Mouse (Mus musculus) c-Kit-positive CD71-positive TER-119-positive erythroid progenitor cells, embryonic 14.5 days (primary cell): ENCODE results near the gene Ppp1r18.

ENCODE experiments used
- DNase-seq: peaks from one replicate; pipeline ENCODE4 v3.0.0-alpha.2; 2013; ENCODE audit warnings: low spot score

The Ppp1r18 gene

DNA sequence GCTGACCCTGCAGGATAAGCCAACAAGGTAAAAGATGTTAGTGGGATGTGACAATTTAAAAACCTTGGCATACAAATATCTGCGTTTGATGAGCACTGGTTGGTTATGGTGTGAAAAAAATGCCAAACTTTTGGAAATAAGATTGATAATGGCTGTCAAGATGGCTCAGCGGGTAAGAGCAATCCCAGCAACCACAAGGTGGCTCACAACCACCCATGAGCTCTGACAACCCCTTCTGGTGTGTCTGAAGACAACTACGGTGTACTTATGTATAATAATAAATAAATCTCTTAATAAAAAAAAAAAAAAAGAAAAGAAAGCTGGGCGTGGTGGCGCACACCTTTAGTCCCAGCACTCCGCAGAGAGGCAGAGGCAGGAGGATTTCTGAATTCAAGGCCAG is 49.6 kb downstream of the Ppp1r18 start:
- DNase-seq, result no peak

DNA sequence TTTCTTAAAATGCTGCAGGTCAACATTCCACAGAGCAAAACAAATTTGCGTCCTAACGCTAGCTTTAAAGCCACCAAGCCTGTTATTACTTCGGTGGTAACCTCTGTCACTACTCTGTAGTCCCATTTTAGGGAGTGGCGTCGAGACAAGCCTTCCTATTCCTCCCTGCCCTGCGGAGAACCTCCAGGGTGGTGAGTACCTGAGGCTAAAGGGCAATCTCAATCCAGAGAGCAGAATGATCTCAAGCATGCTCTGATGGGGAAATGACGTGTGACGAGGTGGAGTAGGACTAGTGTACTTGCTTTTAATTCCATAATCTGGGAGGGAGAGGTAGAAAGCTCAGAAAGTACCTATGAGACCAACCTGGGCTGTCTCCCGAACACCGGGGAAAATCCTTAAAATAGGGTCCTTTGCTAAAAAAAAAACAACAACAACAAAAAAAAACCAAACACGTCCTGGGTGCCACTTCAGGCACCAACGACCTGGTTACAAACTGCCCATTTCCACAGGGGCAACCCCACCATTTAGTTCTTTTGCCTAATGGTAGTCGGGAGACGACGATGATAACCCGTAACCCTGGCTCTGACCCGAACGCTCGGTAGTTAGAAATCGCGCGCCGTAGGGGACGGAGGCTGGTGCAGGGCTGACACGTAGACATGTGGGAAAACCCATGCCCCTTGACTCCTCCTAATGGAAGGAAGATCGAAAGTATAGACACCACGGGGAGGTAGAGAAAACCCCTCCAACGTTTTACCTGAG is 50.3 kb downstream of the Ppp1r18 start:
- peak; percentile 53 for DNase-seq

- peak; percentile 98 for DNase-seq
These were observed 51.1 kb downstream of the Ppp1r18 start, which contains the start of the genes Mrps18b and Ppp1r10 for GRCm38 (mm10) chr17:35916297-35917142. Gene Mrps18b, minus strand, starts transcription at chr17:35916389. Gene Ppp1r10, plus strand, starts transcription at chr17:35916434.

DNA sequence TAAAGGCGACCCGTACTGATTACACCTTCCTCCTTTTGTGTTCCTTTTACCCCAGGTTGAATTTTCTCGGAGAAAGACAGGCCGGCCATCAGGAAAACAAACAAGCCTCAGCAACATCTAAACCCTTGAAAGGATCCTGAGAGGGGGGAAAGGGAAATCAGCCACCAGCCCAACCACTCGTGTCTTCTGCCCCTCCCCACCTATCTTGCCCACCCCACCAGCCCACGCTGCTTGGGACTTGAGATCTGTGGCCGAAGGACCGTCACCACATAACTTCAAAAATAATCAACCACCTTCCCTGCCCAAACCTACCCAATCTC is 51.7 kb downstream of the Ppp1r18 start:
- no peak for DNase-seq

DNA sequence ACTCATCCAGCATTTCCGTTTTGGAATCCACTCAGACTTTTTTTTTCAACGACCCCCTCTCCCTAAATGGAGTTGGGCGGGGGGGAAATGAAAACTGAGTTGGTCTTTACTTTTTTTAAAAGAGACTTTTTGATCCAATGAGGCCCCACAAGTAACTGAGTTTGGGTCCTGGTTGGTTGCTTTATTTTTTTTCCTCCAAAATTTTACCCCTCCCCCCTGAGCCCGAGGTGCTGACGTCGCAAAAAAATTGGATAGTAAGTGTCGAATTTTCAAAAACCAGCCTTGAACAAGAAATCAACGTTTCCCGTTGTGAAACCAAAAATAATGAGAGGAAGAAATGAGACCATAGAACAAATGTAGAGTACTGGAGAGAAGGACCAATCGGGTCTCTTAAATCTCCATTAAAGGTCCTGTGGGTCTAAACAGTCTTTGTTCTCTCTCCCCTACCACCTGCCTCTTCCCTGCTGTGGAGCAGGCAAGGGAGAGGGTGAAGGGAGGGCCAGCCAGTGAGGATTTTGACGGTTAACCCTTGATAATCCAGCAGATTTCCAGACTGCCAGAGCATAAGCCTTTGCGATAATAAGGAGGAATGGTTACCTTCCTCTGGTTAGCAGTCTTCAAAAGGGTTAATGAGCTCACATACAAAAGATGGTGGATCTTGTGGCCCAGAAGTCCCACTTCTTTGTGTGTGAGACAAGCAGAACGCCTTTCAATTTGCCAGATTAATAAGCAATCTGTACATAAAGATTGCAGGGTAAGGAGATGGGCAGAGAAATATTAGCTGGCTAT is 52.3 kb downstream of the Ppp1r18 start:
- peak; percentile 68 for DNase-seq

DNA sequence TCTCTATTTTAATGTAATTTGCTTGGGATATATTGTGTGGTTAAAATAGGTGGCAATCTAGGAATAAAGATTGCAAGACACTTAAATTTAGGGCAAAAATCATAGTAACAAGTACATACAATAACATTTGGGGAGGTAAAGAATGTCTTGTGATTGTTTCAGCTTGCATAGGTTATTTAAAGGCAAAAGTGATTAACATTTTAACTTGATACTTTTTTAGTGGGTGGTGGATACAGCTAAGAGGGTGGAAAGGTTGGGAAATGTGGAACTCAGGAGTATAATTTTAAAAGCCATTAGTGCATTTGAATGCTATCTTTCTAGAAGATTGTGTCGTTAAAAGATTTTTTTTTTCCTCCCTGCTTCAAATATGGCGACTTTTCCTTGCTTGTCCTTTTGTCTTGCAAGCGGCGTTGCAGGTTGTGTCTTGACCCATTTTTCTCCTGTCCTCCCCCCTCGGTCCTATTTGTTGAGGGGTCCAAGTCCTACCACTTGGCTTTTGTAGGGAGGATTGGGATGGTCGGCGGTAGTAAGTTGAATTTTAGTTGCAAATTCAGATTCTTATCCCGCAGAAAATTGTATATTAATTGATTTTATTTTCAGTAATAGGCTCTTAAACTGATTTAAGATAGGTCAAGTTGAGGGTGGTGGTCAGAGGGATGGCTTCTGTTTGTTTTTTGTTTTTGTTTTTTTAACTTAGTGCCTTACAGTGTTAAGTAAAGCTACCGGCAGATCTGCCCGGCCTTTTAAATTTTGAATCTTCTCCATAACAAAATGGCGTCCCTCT is 53.1 kb downstream of the Ppp1r18 start:
- DNase-seq, result peak; percentile 57

- DNase-seq, result peak; percentile 98
These were observed 53.8 kb downstream of the Ppp1r18 start for GRCm38 (mm10) chr17:35919060-35919715.

- DNase-seq, result peak; percentile 76
These were observed 54.5 kb downstream of the Ppp1r18 start for GRCm38 (mm10) chr17:35919864-35920301.

- no peak for DNase-seq
These were observed 55.0 kb downstream of the Ppp1r18 start for GRCm38 (mm10) chr17:35920384-35920783.

- DNase-seq, result no peak
These were observed 55.6 kb downstream of the Ppp1r18 start for GRCm38 (mm10) chr17:35920862-35921562.

GRCm38 (mm10) chr17:35921710-35922109 is 56.3 kb downstream of the Ppp1r18 start:
- no peak for DNase-seq

DNA sequence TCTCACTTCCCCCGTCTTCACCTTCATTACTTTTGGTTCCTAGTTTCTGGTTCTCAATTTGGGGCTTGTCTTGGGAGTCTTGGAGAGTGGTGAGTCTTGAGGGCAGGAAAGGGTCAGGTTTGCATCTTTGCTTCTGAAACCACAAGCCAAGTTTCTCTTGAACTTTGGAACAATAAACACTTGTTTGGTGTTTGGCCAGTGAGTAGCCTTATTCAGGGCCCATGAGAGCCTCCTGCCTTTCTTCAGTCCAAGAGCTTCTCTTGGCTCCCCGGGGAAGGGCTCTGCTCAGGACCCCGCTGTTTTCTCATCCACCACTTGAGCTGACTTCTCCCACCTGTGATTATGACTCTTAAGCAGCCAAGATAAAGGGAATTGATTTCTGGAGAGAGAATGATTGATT is 57.2 kb downstream of the Ppp1r18 start:
- DNase-seq, result no peak

GRCm38 (mm10) chr17:35923281-35923680 is 57.9 kb downstream of the Ppp1r18 start:
- DNase-seq, result no peak
